Mouse (Mus musculus) adrenal gland, adult 2 months (tissue): Measurements from ENCODE around the gene Gramd1a. TPM values are rescaled to one million over a fixed set of nuclear protein-coding genes. Genes with fewer than 3 reads are reported as not detected.

Experiments used
- DNase-seq: peaks from one replicate; pipeline ENCODE4 v3.0.0; 2021
- polyA plus RNA-seq: library from polyadenylated mRNA; depleted of rRNA; stranded (reverse); fragments of >200 nt; gene quantifications from 2 replicates; pipeline ENCODE4 v1.2.3, GENCODE M21; 2012
- total RNA-seq, 2 experiments: library from RNA; stranded (reverse); gene quantifications; 2 replicates each; pipeline ENCODE4 v1.2.3; 2021

The Gramd1a gene
- total and polyA plus RNA-seq, 3 experiments: 38.5 to 246 (median 50.1) TPM

DNA sequence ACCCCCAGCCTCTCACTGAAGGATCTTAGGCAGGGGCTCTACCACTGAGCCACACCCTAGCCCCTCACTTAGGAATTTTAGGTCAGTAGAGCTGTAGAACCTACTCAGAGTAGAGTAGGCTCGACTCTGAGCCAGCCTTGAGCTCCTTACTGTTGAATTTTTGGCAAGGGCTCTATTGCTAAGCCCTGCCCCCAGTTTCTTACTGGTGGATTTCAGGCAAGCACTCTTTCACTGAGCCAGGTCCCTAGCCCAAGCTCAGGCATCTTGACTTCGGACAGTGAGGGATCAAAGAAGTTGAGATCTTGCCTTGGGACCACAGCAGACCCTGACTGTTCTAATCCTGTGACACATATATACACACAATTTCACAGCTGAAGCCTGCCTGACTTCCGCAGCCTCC lies 32.0 kb downstream of the Gramd1a start:
- DNase-seq: no peak

GRCm38 (mm10) chr7:31122641-31123631 lies 32.8 kb downstream of the Gramd1a start:
- no peak for DNase-seq

GRCm38 (mm10) chr7:31119556-31119955 lies 36.1 kb downstream of the Gramd1a start:
- DNase-seq: no peak

DNA sequence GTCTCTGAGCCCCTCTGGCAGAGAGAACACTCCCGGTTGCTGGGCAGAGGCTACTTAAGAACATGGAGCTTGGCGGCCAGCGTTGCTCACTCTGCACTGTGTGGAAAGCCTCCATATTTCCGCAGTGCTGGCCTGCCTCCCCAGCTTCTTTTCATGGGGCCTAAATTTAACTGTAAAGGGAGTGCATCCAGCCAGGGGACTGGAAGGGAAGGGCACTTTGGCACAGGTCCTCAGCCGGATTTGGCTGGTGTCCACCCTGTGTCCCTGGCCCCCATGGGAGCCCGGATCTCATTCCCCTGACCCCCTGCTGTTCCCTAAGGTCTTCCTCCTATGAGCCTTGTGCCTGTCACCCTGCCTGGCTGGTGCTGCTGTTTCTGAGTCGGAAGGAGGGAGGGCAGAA lies 37.2 kb downstream of the Gramd1a start:
- DNase-seq: no peak

- DNase-seq: no peak
These were observed 38.2 kb downstream of the Gramd1a start for GRCm38 (mm10) chr7:31117465-31117864.

DNA sequence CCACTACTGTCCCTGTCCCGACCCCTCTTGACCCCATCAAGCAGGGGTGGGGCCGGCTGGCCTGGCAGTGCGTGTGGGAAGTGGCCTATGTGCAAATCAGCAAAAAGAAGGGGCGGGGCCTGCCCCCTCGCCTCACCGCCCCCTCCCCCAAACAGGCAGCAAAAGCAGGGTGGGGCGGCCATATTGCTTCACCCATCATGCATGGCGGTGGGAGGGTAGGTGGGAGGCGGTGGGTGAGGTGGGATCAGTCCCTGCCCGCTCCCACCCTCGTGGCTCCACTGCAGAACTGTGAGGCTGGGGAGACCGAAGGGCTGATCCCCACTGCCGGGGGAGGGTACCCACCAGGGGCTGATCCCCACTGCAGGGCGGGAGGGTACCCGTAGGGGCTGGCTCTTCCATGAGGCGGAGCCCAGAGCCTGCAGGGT lies 39.0 kb downstream of the Gramd1a start:
- no peak for DNase-seq

GRCm38 (mm10) chr7:31115587-31116043 lies 40.1 kb downstream of the Gramd1a start:
- peak; percentile 86 for DNase-seq

DNA sequence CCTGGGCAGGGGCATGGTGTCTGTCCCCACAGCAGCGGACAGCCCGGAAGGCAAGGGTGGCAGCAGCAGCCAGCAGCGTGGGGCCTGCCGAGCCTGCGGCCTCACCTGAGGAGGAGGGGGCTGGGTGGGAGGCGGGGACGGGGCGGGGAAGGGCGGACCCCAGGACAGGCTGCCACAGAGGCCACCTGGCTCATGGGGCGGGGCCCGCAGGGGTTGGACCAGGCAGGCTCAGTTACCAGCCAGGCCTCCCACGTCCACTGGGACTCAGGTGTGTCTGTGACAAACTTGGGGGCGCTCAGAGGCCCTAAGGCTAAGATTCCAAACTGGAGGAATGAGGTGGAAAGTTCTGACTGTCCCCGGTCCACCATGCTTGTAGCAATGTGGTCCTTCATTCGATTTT lies 40.5 kb downstream of the Gramd1a start, which contains the start of gene Hpn:
TSS of gene Hpn (minus strand) at position 109 of the 400 bp plus-strand sequence.
- DNase-seq: no peak

GRCm38 (mm10) chr7:31114646-31115045 lies 41.0 kb downstream of the Gramd1a start:
- no peak for DNase-seq

DNA sequence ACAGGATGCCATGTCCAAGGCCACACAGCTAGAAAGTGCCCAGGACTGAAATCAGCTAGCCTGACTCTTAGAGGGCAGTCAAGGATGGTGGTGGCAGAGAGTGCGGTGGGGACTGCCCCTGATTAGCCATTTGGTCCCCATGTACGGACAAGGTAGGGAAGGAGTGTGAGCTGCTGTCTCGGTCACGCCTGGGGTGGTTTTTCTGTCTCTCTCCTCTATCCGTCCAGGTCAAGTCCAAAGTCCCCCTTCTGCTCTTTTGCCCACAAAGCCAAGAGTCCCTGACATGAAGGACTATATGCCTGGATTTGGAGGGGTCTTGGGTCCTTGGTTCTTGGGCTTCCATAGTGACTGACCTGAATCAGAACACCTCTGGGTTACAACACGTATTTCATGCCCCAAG lies 41.9 kb downstream of the Gramd1a start:
- DNase-seq: no peak

GRCm38 (mm10) chr7:31112036-31112435 lies 43.7 kb downstream of the Gramd1a start:
- DNase-seq: no peak

- DNase-seq: no peak
These were observed 44.8 kb downstream of the Gramd1a start for GRCm38 (mm10) chr7:31110861-31111385.

DNA sequence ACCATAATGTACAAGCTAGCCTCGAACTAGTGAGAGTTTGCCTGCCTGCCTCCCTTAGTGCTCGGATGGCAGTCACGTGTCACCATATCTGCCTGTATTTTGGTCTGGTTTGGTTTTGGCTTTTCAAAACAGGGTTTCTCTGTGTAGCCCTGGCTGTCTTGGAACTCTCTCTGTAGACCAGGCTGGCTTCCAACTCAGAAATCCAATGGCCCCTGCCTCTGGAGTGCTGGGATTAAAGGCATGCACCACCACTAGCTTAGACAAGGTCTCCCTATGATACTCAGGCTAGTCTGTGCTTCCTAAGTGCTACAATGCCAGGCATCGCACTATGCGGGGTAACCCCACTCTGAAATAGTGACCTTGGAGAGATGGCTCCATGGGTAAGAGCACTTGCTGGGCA lies 45.9 kb downstream of the Gramd1a start:
- DNase-seq: no peak

- peak; percentile 48 for DNase-seq
These were observed 46.6 kb downstream of the Gramd1a start for GRCm38 (mm10) chr7:31109091-31109490.

DNA sequence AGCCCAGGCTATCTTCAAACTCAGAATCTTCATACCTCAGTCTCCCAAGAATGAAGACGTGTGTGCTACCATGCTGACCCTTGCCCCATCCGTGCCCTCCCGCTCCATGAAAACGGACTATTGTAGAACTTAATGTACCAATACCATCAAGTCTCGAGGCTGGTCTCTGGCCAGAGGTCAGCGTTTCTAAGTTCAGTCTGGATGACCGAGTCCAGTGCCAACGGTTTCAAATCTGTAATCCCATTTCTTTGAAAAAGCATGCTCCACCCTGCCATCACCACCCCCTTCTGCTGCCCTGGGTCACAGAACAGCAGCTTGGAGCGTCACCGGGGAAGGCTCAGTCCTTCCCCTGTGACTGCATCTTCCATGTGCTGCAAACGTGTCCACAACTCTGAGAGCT lies 47.9 kb downstream of the Gramd1a start:
- no peak for DNase-seq

DNA sequence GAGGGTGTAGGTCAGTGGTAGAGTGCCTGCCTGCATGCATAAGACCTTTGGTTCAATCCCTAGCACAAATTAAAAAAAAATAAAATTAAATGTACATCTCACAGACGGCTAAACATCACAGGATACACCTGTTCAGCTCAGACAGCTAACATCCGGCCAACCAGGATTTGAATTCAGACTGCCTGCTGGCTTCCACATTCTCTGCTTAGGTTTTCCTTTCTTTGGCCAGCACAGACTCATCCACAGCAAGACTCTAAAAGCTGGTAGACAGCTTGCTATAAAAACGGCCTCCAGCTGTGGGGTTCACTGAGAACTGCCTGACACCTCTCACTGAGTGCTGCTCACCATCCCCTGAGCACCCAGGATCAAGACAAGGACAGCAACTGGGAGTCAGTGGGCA lies 49.5 kb downstream of the Gramd1a start:
- no peak for DNase-seq

GRCm38 (mm10) chr7:31105061-31105768 lies 50.5 kb downstream of the Gramd1a start:
- DNase-seq: peak; percentile 69

- peak; percentile 81 for DNase-seq
These were observed 54.9 kb downstream of the Gramd1a start for GRCm38 (mm10) chr7:31100786-31101185.

- DNase-seq: no peak
These were observed 56.1 kb downstream of the Gramd1a start for GRCm38 (mm10) chr7:31099612-31099982.

GRCm38 (mm10) chr7:31098697-31099611 lies 56.7 kb downstream of the Gramd1a start:
- DNase-seq: peak; percentile 81

GRCm38 (mm10) chr7:31097583-31098248 lies 58.0 kb downstream of the Gramd1a start:
- peak; percentile 89 for DNase-seq
